Mouse (Mus musculus): ENCODE data around the gene Asb15.

GRCm38 (mm10) chr6:24599179-24599578 is 71.2 kb downstream of the Asb15 start:
- TF ChIP-seq SMC3 (IDR thresholded peaks at IDR 0.05; ENCODE audit: low read depth, low read length) (no peak), CTCF (IDR thresholded peaks at IDR 0.05 in 2 of 3, conservative IDR thresholded peaks at IDR 0.05 in 1 of 3; ENCODE audit: control insufficient read depth in 1 of 3, insufficient read depth in 1 of 3, low read depth in 2 of 3, low read length in 3 of 3, poor library complexity in 1 of 3, severe bottlenecking in 1 of 3) (no peak), CHD2 (IDR thresholded peaks at IDR 0.05; ENCODE audit: low read length) (no peak), USF1 (IDR thresholded peaks at IDR 0.05; ENCODE audit: low read depth, low read length) (no peak), ZNF384 (IDR thresholded peaks at IDR 0.05; ENCODE audit: low read depth, low read length) (no peak), BHLHE40 (IDR thresholded peaks at IDR 0.05; ENCODE audit: borderline replicate concordance, low read depth, low read length) (no peak), MAFK (IDR thresholded peaks at IDR 0.05; ENCODE audit: borderline replicate concordance, low read depth, low read length) (no peak)
